Mouse (Mus musculus) embryonic fibroblast, embryonic 13.5 days (primary cell): Measurements from ENCODE around the gene Dram2.

Source experiments
- CTCF ChIP-seq: IDR thresholded peaks from 2 replicates; pipeline ENCODE4 v1.5.1; 2011; ENCODE audit warnings: mild to moderate bottlenecking, control low read depth, low read length, moderate library complexity, borderline replicate concordance; ENCODE audit not compliant: insufficient read depth
- POLR2A ChIP-seq: IDR thresholded peaks from 2 replicates; pipeline ENCODE4 v1.6.1; 2011; ENCODE audit warnings: low read depth, mild to moderate bottlenecking, control low read depth, low read length, moderate library complexity

DNA sequence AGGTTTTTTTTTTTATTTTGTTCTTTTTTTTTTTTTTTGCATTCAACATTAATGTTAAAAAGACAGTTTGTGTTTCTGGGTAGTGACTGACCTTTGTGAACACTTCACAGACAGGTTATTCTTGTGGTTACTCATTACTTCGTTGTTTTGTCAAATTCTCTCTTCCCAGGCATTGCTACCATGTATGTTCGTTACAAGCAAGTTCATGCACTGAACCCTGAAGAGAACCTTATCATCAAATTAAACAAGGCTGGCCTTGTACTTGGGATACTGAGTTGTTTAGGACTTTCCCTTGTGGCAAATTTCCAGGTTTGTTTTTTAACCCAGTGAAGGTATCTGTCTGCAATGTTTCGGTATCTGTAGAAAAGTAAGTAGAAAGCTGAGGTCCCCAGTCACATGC is 18.3 kb downstream of the Dram2 start:
- TF ChIP-seq POLR2A (no peak), CTCF (no peak)
